Mouse (Mus musculus) adrenal gland, postnatal 4 days (tissue): ENCODE results near the gene Khdc3. TPM values are rescaled to one million over a fixed set of nuclear protein-coding genes. Genes with fewer than 3 reads are reported as not detected.
"Not testable (repeated sequence)": the region's sequence is repeated elsewhere in the genome, so short reads cannot be mapped to it uniquely, and the experiment has no call there.

Experiments used
- DNase-seq, 2 experiments: peaks; one replicate each; pipeline ENCODE4 v3.0.0; 2021 to 2022; ENCODE audit warnings: low spot score in 2 of 2, mixed read lengths in 2 of 2
- long read RNA-seq, 2 experiments: library from polyadenylated mRNA; stranded (forward); transcript quantifications; one replicate each; pipeline ENCODE4 v2.0.0; 2021
- total RNA-seq, 2 experiments: library from RNA; stranded (reverse); gene quantifications; 2 replicates each; pipeline ENCODE4 v1.2.3; 2021

Gene Khdc3
- total RNA-seq, result 1 to 10 TPM; 1.3 to 1.5 TPM
- long read RNA-seq, experiment 1, partial matches to known transcripts, result 1 of 1 reads
- long read RNA-seq, experiment 1, other reads (novel, unspliced or antisense), result 0 of 1 reads
- long read RNA-seq, experiment 2, partial matches to known transcripts, result 3 of 4 reads
- long read RNA-seq, experiment 2, other reads (novel, unspliced or antisense), result 1 of 4 reads

- DNase-seq, result no peak
These were observed at the start of gene Khdc3 for GRCm38 (mm10) chr9:73101536-73101935. Khdc3 (plus strand) TSS chr9:73101836.

- no peak for DNase-seq
These were observed 46.2 kb upstream of the Khdc3 start for GRCm38 (mm10) chr9:73055441-73055911.

GRCm38 (mm10) chr9:73059224-73059623, 42.4 kb upstream of the Khdc3 start:
- DNase-seq, result no peak

GRCm38 (mm10) chr9:73063621-73064290, 37.9 kb upstream of the Khdc3 start:
- DNase-seq, result no peak

DNA sequence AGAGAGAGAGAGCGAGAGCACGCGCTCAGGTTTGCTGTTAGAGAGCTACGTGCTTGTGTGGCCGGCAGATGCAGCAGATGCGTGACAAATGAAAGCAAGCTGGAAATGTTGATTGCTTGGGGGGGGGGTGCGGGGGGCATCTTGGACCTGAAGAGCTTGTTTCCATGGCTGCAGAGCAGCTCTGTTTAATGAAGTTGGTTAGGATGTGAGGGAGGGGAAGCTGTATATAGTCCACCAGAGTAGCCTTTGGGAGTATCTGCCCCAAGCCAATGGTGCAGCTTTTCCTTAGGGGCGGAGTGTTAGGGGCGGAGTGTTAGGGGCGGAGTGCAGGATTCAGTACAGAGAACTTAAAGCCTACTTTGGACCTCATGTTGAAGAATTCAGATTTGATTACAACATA, 34.5 kb upstream of the Khdc3 start:
- DNase-seq, result no peak

- DNase-seq, result no peak
These were observed 33.4 kb upstream of the Khdc3 start for GRCm38 (mm10) chr9:73068230-73068679.

DNA sequence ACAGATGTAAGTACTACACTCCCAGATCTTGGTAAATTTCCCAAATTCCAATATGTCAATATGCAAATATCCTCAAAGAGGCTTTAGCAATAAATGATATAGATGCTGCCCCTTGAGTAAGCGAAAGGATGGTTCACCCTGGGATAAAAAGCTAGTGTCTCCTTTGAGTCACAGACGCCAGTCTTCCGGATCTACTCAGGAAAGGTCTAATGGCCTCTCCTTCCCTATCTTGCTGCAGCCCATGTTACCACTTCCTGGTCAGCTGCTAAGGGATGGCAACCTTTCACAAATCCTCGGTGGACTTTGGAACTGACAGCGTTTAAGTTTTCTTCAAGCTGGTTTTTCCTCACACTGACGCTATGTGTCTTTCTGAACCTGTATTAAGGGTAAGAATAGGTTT, 32.9 kb upstream of the Khdc3 start:
- no peak for DNase-seq

GRCm38 (mm10) chr9:73070971-73071659, 30.5 kb upstream of the Khdc3 start:
- no peak for DNase-seq

DNA sequence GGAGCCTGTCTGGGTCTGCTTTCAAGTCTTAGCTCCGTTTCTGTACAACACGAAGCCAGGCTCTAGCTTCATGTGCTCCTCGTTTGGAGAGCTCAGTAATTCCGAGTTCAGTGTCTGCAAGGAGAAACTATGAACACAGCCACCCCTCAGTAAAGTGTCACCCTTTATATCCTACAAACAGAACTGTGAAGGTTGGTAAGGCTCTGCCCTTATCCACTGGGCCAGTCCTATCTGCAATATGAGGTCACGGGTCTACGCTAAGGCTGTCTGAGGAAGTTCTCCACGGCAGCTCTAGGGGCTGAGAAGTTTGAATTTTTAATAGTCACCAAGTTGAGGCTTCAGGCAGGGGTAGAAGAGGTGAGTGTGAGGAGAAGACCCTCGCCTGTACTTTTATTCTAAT, 29.2 kb upstream of the Khdc3 start:
- no peak for DNase-seq

- DNase-seq, result no peak
These were observed 28.5 kb upstream of the Khdc3 start for GRCm38 (mm10) chr9:73073169-73073568.

- not testable (repeated sequence) for DNase-seq
These were observed 22.3 kb upstream of the Khdc3 start for GRCm38 (mm10) chr9:73079349-73079748.

DNA sequence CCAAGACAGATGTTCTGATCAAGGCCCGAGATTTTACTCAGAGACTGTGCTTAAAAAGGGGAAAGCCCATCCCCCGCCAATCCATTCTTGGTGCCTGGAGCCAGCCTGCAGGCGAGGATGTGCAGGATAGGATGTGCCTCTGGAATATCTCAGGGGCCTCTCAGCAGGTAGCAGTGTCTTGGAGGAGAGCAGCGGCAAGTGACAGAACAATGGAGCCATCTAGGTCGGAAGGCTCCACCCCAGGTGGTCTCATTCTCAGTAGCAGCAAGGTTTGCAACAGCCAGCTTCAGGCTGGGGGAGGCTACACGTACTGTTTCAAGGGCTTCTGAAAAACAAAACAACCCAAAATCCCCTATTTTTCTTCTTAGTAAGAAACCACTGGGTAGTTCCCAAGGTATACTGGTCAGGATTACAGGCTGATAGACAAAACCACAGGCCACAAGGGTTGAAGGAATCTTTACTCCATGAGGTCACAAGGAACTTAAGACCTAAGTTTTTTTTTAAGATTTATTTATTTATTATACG, 21.8 kb upstream of the Khdc3 start:
- DNase-seq, result no peak

DNA sequence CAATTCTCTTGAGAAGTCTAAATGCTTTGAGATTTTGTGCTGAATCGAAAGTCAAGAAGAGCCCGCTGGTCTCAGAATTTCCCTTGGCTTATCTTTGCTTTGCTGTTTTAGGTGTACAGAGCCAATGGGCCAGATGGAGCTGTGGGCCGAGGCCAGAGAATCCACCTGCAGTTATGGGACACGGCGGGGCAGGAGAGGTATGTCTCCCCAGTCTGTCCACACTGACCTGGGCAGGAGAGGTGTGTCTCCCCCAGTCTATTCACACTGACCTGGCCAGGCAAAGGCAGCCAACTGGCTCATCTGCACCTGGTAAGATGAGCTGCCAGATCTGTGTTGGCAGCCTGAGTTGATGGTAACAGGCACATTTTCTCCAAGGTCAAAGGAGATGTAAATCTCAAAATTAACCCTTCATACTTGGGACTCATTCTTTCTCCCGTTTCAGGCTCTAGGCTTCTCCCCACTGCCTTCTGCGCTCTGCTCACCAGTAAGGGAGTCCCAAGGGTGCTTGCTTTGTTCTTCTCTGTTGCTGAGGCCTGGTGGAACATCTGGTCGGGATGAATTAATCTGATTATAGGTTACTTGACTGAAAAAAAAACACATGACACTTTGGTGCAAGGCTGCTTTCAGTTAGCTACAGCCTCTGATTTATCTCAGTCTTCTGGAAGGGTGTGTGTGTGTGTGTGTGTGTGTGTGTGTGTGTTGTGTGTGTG, 19.2 kb upstream of the Khdc3 start:
- DNase-seq, result no peak

DNA sequence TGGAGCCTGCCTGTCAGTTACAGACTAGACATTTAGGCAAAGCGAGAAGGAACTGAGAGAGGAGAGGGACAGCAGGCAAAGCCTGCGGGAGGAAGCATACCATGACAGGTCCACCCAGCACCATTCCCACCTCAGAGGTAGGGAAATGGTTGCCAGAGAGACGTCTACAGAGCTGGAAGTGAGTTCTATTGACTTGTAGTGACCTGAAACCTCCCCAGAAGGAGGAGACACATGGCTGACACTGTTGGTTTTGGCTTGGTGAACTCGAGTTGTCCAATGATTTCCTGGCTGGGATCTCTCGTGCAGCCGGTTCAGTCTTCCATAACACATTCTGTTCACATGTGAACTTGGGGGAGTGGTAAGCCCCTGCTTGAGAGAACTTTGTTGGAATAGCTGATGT, 17.7 kb upstream of the Khdc3 start:
- no peak for DNase-seq

DNA sequence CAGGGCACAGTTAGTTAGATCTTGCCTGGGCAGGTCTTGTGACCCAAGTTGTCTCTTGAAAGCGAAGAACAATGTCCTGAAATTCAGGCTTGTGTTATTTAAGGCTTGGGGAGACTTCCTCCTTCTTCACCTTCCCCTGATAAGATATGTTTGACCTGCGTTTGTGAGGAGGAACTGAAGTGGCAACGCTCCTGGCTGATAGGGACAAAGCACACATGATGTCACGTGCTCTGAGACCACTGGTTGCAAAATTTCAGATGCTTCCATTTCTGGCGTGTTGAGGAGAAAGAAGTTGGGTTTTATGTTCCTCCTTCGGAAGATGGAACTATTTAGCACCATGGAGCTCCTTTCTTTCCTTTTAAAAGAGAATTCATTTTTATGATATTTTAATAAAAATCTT, 15.8 kb upstream of the Khdc3 start:
- no peak for DNase-seq

- no peak for DNase-seq
These were observed 14.5 kb upstream of the Khdc3 start for GRCm38 (mm10) chr9:73087121-73087520.

DNA sequence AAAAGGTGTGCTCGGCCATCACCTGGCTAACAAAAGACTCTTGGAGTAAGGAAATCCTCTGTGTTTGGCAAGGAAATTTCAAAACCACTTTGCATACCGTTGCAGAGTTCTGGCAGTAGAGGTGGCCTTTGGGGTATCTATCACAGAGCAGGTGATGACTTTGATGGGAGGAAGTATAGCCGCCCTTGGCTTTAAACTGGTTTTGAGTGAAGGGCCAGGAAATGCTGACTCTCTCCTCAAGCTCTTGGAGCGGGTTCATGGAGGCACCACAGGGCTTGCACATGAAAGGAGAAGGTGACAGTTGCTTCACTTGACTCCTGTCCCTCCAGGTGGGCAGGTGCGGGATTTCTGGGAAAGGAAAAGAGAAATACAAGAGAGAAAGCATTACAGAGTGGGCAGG, 14.1 kb upstream of the Khdc3 start:
- no peak for DNase-seq

- DNase-seq, result no peak
These were observed 12.3 kb upstream of the Khdc3 start for GRCm38 (mm10) chr9:73089222-73089920.

GRCm38 (mm10) chr9:73090121-73090520, 11.5 kb upstream of the Khdc3 start:
- no peak for DNase-seq

DNA sequence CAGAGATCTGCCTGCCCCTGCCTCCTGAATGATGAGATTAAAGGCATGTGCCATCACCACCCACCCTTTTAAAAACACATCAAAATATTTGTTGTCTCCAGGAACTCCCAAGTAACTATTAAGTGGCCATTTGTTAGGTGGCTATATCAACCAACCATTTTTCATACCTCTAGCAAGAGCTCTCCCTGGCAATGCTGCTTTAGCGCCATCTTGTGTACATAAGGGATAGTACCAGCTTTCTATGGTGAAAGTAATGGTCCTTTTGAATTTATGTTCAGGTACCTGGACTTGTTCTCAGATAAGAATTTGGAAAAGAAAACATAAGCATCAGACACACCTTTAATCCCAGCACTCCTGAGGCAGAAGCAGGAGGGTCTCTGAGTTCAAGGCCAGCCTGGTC, 9.9 kb upstream of the Khdc3 start:
- no peak for DNase-seq

- no peak for DNase-seq
These were observed 7.1 kb upstream of the Khdc3 start for GRCm38 (mm10) chr9:73094580-73094979.
